Mouse (Mus musculus): ENCODE results near the gene Rad23a. TPM values are rescaled to one million over a fixed set of nuclear protein-coding genes. Genes with fewer than 3 reads are reported as not detected.

The Rad23a gene
- polyA plus RNA-seq (2014; fragmentation: Nextera tagmentation; extraction: Ambion mirVana) = 87.3 and 88.1 TPM in 2 replicates

- Histone ChIP-seq H3K9ac (ENCODE audit: low read length) (peak within 1 kb of the TSS; percentile 92), H3K27ac (ENCODE audit: low read depth, low read length) (peak within 1 kb of the TSS; percentile 79), H3K4me1 (ENCODE audit: control insufficient read depth, insufficient read depth, low read length) (peaks cover 25% of the 10 kb centered on the region), H3K36me3 (ENCODE audit: control insufficient read depth, insufficient read depth, low read length) (peaks cover 79% of the 10 kb centered on the region), H3K9me3 (replicated peaks; ENCODE audit: control insufficient read depth, low read length) (no peaks in the 10 kb centered on the region), H3K27me3 (replicated peaks; ENCODE audit: control insufficient read depth, insufficient read depth, low read length) (no peaks in the 10 kb centered on the region), H3K4me2 (ENCODE audit: low read length) (peak within 1 kb of the TSS; percentile 68), H3K4me3 (ENCODE audit: low read depth, low read length) (peak within 1 kb of the TSS; percentile 92)
- under 1% methylated on average over 51 of the region's 55 CpGs for WGBS
- peak; percentile 98 for DNase-seq (ENCODE audit: low spot score)
- ATAC-seq = peak; percentile 96
Measured at GRCm38 (mm10) chr8:84840248-84840999, at the start of gene Rad23a. Gene Rad23a, minus strand, starts transcription at chr8:84840665.

DNA sequence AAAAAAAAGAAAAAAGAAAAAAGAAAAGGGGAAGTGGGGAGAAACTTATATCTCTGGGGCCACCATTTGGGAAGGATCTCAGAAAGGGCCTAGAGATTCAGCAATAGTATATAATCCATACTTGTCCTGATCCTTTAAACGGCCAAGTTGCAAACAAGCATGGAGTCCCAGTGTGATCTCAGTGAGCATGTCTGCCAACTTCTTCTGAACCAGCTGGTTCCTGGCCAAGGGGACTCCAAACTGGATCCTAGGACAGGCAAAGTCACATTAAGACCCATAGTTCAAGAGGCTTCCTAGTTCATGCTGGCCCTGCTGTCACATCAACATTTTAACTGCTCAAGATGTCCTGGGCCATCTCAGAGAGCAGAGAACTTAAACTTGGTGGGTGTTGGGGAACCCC lies 48.7 kb upstream of the Rad23a start:
- no peak for DNase-seq (ENCODE audit: low spot score)
- 100% methylated on average over 1 of the region's 1 CpGs for WGBS

DNA sequence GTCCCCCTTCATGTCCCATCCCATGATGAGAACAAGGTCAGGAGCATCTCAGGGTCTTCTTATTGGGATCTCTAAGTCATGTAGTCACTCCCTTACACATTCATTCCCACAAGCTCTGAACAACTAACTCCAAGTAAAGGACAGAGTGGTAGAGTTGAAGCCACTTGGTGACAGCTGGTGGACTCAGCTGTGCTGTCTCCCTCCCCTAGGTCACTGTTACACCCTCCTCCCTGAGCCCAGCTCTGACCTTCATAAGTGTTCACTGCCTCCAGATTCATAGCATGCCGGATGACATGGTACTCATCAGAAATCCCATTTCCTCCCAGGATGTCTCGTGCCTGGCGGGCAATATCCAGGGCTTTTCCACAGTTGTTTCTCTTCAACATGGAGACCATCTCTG lies 47.8 kb upstream of the Rad23a start:
- Histone ChIP-seq H3K36me3 (ENCODE audit: control insufficient read depth, insufficient read depth, low read length) (peaks cover 44% of the 10 kb centered on the region), H3K27ac (ENCODE audit: low read depth, low read length) (no peak overlapping the region), H3K9ac (ENCODE audit: low read length) (no peak overlapping the region), H3K4me3 (ENCODE audit: low read depth, low read length) (no peak overlapping the region), H3K4me1 (ENCODE audit: control insufficient read depth, insufficient read depth, low read length) (peaks cover 6% of the 10 kb centered on the region), H3K27me3 (replicated peaks; ENCODE audit: control insufficient read depth, insufficient read depth, low read length) (no peaks in the 10 kb centered on the region), H3K4me2 (ENCODE audit: low read length) (no peak overlapping the region), H3K9me3 (replicated peaks; ENCODE audit: control insufficient read depth, low read length) (no peaks in the 10 kb centered on the region)
- ATAC-seq (no peak), DNase-seq (ENCODE audit: low spot score) (no peak)
- WGBS = 93% methylated on average over 3 of the region's 3 CpGs

More for the DNA sequence above, 48.7 kb upstream of the Rad23a start:
- no peak overlapping the region for H3K4me2 ChIP-seq (ENCODE audit: low read length)
- peaks cover 44% of the 10 kb centered on the region for H3K36me3 ChIP-seq (ENCODE audit: control insufficient read depth, insufficient read depth, low read length)
- no peak overlapping the region for H3K4me3 ChIP-seq (ENCODE audit: low read depth, low read length)
- H3K27ac ChIP-seq (ENCODE audit: low read depth, low read length) = no peak overlapping the region
- no peaks in the 10 kb centered on the region for H3K9me3 ChIP-seq (replicated peaks; ENCODE audit: control insufficient read depth, low read length)
- no peak overlapping the region for H3K9ac ChIP-seq (ENCODE audit: low read length)
- peaks cover 6% of the 10 kb centered on the region for H3K4me1 ChIP-seq (ENCODE audit: control insufficient read depth, insufficient read depth, low read length)
- ATAC-seq = no peak
- H3K27me3 ChIP-seq (replicated peaks; ENCODE audit: control insufficient read depth, insufficient read depth, low read length) = no peaks in the 10 kb centered on the region

DNA sequence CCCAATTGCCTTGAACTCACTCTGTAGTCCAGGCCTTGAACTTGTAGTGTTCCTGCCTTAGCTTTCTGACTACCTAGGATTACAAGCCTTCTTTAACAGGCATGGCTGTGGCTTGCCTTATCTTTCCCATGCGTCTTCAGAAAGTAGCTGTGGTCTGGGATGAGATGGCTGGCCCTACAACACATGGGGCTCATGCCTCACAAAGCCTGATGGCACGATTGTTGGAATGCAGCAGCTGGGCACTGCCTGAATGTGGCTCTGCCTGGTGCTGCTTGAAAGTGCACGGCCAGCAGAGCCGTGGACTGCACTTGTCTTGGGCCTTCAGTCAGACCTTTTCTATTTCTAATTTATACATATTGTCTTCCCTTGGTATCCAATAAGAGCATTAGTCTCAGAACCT lies 44.3 kb upstream of the Rad23a start:
- 86% methylated on average over 4 of the region's 4 CpGs for WGBS
- H3K27ac ChIP-seq (ENCODE audit: low read depth, low read length) = no peak overlapping the region
- no peak overlapping the region for H3K4me3 ChIP-seq (ENCODE audit: low read depth, low read length)
- H3K9ac ChIP-seq (ENCODE audit: low read length) = no peak overlapping the region
- no peak for DNase-seq (ENCODE audit: low spot score)
- no peaks in the 10 kb centered on the region for H3K9me3 ChIP-seq (replicated peaks; ENCODE audit: control insufficient read depth, low read length)
- no peak for ATAC-seq
- H3K36me3 ChIP-seq (ENCODE audit: control insufficient read depth, insufficient read depth, low read length) = peaks cover 37% of the 10 kb centered on the region
- H3K27me3 ChIP-seq (replicated peaks; ENCODE audit: control insufficient read depth, insufficient read depth, low read length) = no peaks in the 10 kb centered on the region
- H3K4me1 ChIP-seq (ENCODE audit: control insufficient read depth, insufficient read depth, low read length) = no peaks in the 10 kb centered on the region
- no peak overlapping the region for H3K4me2 ChIP-seq (ENCODE audit: low read length)

GRCm38 (mm10) chr8:84878915-84879314 lies 38.5 kb upstream of the Rad23a start:
- WGBS = 93% methylated on average over 1 of the region's 1 CpGs
- ATAC-seq (no peak), DNase-seq (ENCODE audit: low spot score) (no peak)
- Histone ChIP-seq H3K36me3 (ENCODE audit: control insufficient read depth, insufficient read depth, low read length) (no peaks in the 10 kb centered on the region), H3K27me3 (replicated peaks; ENCODE audit: control insufficient read depth, insufficient read depth, low read length) (no peaks in the 10 kb centered on the region), H3K9ac (ENCODE audit: low read length) (no peak overlapping the region), H3K4me2 (ENCODE audit: low read length) (no peak overlapping the region), H3K4me3 (ENCODE audit: low read depth, low read length) (no peak overlapping the region), H3K27ac (ENCODE audit: low read depth, low read length) (no peak overlapping the region), H3K4me1 (ENCODE audit: control insufficient read depth, insufficient read depth, low read length) (no peaks in the 10 kb centered on the region), H3K9me3 (replicated peaks; ENCODE audit: control insufficient read depth, low read length) (no peaks in the 10 kb centered on the region)

DNA sequence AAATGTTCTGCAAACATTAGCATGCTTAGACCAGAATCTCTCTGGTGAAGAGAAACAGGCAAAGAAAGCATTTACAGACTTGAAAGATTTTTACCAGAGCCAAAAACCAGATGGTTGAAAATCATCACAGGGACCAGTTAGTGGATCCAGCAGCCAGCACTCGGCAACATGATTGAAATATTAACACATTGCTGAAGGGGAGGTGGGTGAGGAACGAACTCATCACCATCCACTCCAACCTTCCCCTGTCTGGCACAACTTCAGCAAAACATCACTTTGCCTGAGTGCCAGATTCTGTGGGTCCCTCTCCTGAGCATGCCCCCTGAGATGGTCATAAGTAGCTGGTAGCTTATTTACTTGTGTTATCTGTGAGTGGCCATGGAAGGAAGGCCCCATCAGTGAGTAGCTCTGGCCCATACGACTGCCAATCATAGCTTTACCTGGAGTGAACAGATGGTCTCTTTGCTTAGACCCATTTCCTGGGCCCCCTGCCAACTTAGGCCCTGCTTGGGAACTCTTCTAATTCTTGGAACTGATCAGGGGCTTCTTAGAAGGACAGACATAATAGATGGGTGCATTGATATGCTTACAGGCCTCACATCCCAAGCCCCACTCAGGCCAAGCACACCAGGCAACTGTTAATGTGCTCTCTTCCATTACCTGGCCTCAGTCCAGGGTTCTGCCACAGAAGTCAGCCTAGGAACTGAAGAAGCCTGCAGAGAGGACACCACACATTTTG lies 37.0 kb upstream of the Rad23a start:
- Histone ChIP-seq H3K4me1 (ENCODE audit: control insufficient read depth, insufficient read depth, low read length) (peaks cover 5% of the 10 kb centered on the region), H3K27ac (ENCODE audit: low read depth, low read length) (peak overlapping the region; percentile 75), H3K27me3 (replicated peaks; ENCODE audit: control insufficient read depth, insufficient read depth, low read length) (no peaks in the 10 kb centered on the region), H3K4me2 (ENCODE audit: low read length) (no peak overlapping the region), H3K4me3 (ENCODE audit: low read depth, low read length) (no peak overlapping the region), H3K9me3 (replicated peaks; ENCODE audit: control insufficient read depth, low read length) (no peaks in the 10 kb centered on the region), H3K36me3 (ENCODE audit: control insufficient read depth, insufficient read depth, low read length) (no peaks in the 10 kb centered on the region), H3K9ac (ENCODE audit: low read length) (0 out of 2 replicates have a peak overlapping the region, but pooled peaks have one; percentile 17)
- peak; percentile 82 for ATAC-seq
- DNase-seq (ENCODE audit: low spot score) = peak; percentile 76
- 54% methylated on average over 3 of the region's 3 CpGs for WGBS

DNA sequence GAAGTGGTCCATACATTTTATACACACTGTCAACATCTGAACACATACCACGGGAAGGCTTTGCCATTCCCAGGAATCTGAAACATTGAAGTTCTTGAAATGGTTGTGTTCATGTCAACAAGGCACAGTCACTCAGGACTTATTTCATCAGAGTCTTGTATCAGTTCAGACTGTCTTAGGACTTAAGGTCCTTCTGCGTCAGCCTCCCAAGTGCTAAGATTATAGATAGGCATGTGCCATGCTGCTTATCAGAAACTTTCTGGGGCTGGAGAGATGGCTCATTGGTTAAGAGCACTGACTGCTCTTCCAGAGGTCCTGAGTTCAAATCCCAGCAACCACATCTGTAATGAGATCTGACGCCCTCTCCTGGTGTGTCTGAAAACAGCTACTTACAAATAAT lies 33.9 kb upstream of the Rad23a start:
- H3K4me3 ChIP-seq (ENCODE audit: low read depth, low read length) = no peak overlapping the region
- H3K9me3 ChIP-seq (replicated peaks; ENCODE audit: control insufficient read depth, low read length) = no peaks in the 10 kb centered on the region
- DNase-seq (ENCODE audit: low spot score) (no peak), ATAC-seq (no peak)
- WGBS = 94% methylated on average over 3 of the region's 3 CpGs
- no peaks in the 10 kb centered on the region for H3K27me3 ChIP-seq (replicated peaks; ENCODE audit: control insufficient read depth, insufficient read depth, low read length)
- peaks cover 11% of the 10 kb centered on the region for H3K36me3 ChIP-seq (ENCODE audit: control insufficient read depth, insufficient read depth, low read length)
- H3K27ac ChIP-seq (ENCODE audit: low read depth, low read length) = no peak overlapping the region
- H3K9ac ChIP-seq (ENCODE audit: low read length) = no peak overlapping the region
- H3K4me2 ChIP-seq (ENCODE audit: low read length) = no peak overlapping the region
- peaks cover 11% of the 10 kb centered on the region for H3K4me1 ChIP-seq (ENCODE audit: control insufficient read depth, insufficient read depth, low read length)

DNA sequence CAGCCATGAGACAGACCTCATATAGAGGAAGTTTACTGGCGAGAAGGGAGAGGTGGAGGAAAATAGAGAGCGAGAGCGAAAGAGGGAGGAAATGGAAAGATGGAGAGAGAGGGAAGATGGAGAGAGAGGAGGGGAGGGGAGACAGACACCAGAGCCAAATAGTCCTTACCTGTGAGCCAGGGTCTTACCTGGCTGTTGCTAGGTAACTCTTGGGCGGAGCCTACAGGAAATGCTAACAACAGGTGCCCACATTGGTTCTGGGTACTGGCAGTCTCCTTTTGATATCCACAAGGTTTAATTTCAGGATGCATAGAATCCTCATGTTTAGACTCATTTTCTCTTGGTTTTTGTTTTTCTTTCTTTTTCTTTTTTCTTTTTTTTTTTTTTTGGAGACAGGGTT lies 32.6 kb upstream of the Rad23a start:
- H3K4me3 ChIP-seq (ENCODE audit: low read depth, low read length) = peak overlapping the region; percentile 38
- WGBS = 86% methylated on average over 4 of the region's 4 CpGs

More for the DNA sequence above, 32.6 kb upstream of the Rad23a start:
- Histone ChIP-seq H3K36me3 (ENCODE audit: control insufficient read depth, insufficient read depth, low read length) (peaks cover 24% of the 10 kb centered on the region), H3K27ac (ENCODE audit: low read depth, low read length) (no peak overlapping the region), H3K27me3 (replicated peaks; ENCODE audit: control insufficient read depth, insufficient read depth, low read length) (no peaks in the 10 kb centered on the region), H3K4me2 (ENCODE audit: low read length) (peak overlapping the region; percentile 90), H3K9ac (ENCODE audit: low read length) (no peak overlapping the region), H3K9me3 (replicated peaks; ENCODE audit: control insufficient read depth, low read length) (no peaks in the 10 kb centered on the region), H3K4me1 (ENCODE audit: control insufficient read depth, insufficient read depth, low read length) (peaks cover 11% of the 10 kb centered on the region)
- DNase-seq (ENCODE audit: low spot score) (no peak), ATAC-seq (no peak)
